Mouse (Mus musculus): ENCODE measurements around the gene Rabgef1.

Gene Rabgef1

GRCm38 (mm10) chr5:130171956-130172601 lies 481 bp downstream of the Rabgef1 start:
- peak; percentile 52 for DNase-seq (ENCODE audit: low spot score)

DNA sequence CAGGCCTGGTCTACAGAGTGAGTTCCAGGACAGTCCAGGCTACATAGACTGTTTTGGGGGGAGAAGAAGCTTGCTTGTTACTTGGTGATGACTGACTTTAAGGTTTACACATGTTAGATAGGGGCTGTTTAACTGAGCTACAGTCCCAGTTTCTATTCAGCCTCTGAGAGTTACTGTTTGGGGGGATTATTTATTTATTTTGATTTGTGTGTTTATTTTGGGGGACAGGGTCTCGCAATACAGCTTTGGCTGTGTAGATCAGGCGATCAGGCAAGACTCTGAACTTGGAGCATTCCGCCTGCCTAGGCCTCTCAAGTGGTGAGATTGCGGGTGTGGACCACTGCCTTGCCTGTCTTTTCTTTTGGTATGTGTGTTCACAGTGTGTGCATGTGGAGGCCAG lies 1.4 kb downstream of the Rabgef1 start:
- no peak for DNase-seq (ENCODE audit: low spot score)

DNA sequence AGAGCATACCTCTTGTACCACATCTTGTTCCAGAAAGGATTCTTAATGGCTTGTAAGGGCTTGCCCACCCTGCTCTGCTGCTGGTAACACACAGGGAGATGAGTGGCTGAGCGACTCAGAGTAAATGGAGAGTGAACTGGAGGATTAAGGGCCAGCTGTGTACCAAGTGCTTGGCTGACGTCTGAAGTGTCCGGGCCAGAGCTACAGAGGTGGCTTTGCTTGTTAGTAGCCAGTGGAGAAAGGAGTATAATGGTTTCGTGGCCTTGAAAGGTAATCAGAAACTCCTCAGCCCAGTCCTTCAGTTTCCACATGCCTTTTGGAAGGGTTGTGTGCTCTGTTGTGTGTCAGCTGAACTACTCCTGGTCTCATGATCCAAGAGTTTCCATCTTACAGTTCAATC lies 6.3 kb downstream of the Rabgef1 start:
- DNase-seq (ENCODE audit: low spot score): no peak

- no peak for DNase-seq (ENCODE audit: low spot score)
Measured at GRCm38 (mm10) chr5:130180362-130180761, 8.8 kb downstream of the Rabgef1 start.

DNA sequence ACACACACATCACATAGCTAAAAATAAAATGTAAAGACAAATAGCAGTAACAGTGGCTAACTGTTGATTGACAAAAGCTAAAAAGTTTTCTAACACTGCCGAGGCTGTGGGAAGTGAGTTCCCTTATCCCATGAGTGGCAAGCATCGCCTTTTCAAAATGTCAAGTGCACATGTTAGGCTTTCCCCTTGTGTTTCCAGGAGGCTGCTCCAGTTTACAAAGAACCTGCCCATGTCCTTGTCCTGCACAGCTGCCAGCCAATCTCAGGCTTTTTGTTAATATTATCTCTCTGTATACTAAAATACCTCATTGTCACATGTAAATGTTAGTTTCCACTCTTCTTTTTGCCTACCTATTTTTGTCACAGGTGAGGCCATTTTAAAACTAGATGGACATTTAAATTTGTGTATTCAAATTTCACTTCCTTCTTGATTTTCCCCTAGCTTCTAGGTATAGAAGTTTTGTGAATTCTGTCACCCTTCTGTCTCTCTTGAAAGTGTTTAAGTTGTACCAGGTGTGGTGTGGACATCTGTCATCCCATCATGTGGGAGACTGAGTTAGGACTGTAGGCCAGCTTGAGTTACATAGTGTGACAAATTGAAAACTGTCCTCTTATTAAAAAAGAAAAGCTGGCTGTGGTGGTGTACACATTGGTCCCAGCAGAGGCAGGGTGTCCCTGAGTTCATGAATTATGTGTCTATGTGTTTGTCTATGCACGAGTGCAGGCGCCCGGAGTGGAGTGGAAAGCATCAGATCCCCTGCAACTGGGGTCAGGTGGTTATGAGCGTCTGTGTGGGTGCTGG lies 10.3 kb downstream of the Rabgef1 start:
- no peak for DNase-seq (ENCODE audit: low spot score)

- DNase-seq (ENCODE audit: low spot score): no peak
Measured at GRCm38 (mm10) chr5:130182541-130182821, 10.9 kb downstream of the Rabgef1 start.

- no peak for DNase-seq (ENCODE audit: low spot score)
Measured at GRCm38 (mm10) chr5:130184193-130184856, 12.7 kb downstream of the Rabgef1 start.

GRCm38 (mm10) chr5:130185312-130185711 lies 13.7 kb downstream of the Rabgef1 start:
- no peak for DNase-seq (ENCODE audit: low spot score)

GRCm38 (mm10) chr5:130187383-130187782 lies 15.8 kb downstream of the Rabgef1 start:
- DNase-seq (ENCODE audit: low spot score): no peak

- no peak for DNase-seq (ENCODE audit: low spot score)
Measured at GRCm38 (mm10) chr5:130190909-130191308, 19.3 kb downstream of the Rabgef1 start.

- DNase-seq (ENCODE audit: low spot score): no peak
Measured at GRCm38 (mm10) chr5:130191865-130192264, 20.3 kb downstream of the Rabgef1 start.

DNA sequence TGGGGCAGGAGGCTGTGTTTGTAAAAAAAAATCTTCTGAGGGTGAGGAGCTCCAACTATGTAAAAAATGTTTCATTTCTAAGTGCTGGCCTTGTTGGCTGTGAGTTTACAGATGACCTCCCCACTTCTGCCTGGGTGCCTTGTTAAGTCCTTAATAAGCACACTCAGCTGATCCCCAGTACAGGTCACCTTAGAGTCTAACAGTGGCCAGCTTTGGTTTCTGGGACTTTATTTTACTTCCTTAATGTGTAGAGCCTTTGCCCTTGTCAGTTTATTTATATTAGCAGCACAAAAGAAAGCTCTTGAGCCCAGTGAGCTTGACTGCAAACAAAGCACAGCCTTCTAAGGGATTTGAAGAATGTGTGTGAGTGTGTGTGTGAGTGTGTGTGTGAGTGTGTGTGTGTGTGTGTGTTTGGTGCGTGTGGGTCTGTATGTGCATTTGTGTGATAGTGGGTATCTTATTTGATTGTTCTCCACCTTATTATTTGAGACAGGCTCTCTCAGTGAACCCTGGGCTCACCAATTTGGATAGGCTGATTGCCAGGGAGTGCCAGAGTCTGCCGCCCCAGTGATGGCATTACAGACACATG lies 20.9 kb downstream of the Rabgef1 start:
- DNase-seq (ENCODE audit: low spot score): no peak

GRCm38 (mm10) chr5:130193760-130194159 lies 22.2 kb downstream of the Rabgef1 start:
- DNase-seq (ENCODE audit: low spot score): no peak

DNA sequence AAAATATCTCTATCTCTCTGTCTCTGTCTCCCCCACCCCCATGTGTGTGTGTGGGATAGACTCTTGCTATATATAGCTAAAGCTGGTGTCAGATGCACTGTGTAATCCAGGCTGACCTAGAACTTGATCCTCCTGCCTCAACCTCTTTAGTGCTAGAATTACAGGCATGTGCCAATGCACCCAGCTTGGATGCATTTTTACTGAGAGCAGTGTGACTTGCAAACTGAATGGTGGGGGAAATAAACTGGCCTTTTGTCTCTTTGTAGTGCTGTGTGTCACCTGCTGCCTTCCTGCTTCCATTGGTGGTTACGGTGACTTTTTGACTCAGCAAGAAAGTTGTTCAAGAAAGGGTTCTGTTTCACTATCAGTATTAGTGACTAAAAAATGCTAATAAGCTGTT lies 24.7 kb downstream of the Rabgef1 start:
- no peak for DNase-seq (ENCODE audit: low spot score)

- DNase-seq (ENCODE audit: low spot score): no peak
Measured at GRCm38 (mm10) chr5:130197454-130197853, 25.9 kb downstream of the Rabgef1 start.

- no peak for DNase-seq (ENCODE audit: low spot score)
Measured at GRCm38 (mm10) chr5:130197981-130198380, 26.4 kb downstream of the Rabgef1 start.

DNA sequence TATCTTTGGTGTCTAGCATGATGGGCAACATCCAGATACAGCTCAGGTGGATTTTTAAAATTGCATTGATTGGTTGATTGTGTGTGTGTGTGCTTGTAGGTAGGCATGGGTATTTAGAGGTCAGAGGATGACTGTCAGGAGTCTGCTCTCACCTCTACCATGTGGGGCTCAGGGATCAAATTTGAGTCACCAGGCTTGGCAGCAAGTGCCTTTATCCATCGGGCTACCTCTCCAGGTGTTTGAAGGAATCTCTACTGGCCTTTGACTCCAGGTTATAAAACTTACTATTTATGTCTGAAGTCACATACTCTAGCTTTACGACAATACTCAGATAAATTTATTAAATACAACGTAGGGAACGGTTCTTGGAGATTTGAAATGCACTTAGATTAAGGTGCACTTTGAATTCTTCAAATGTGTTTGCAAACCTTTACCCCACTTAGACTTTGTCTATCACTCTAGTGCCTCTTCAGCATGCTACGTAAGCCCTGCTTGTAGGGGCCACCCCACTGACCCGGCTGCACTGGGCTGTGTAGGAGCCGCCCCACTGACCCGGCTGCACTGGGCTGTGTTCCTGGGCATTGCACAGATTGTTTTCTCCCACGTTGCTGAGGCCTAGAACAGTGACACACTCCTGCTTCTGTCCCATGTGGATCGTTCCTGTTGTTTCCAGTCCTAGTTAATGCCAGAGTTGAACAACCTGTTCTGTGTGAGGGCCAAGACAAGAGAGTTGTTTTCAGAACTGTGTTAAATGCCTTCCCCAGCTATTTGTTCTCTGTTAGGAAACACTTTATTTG lies 28.8 kb downstream of the Rabgef1 start:
- DNase-seq (ENCODE audit: low spot score): no peak

- DNase-seq (ENCODE audit: low spot score): no peak
Measured at GRCm38 (mm10) chr5:130203948-130204347, 32.4 kb downstream of the Rabgef1 start.

GRCm38 (mm10) chr5:130204560-130204959 lies 33.0 kb downstream of the Rabgef1 start:
- no peak for DNase-seq (ENCODE audit: low spot score)

GRCm38 (mm10) chr5:130205441-130206023 lies 33.9 kb downstream of the Rabgef1 start:
- DNase-seq (ENCODE audit: low spot score): no peak

GRCm38 (mm10) chr5:130207299-130207698 lies 35.7 kb downstream of the Rabgef1 start:
- no peak for DNase-seq (ENCODE audit: low spot score)

- no peak for DNase-seq (ENCODE audit: low spot score)
Measured at GRCm38 (mm10) chr5:130212956-130213355, 41.4 kb downstream of the Rabgef1 start.
